Mouse (Mus musculus): Measurements from ENCODE around the gene Gm17018. TPM values are rescaled to one million over a fixed set of nuclear protein-coding genes. Genes with fewer than 3 reads are reported as not detected.
"Not testable (repeated sequence)": the region's sequence is repeated elsewhere in the genome, so short reads cannot be mapped to it uniquely, and the experiment has no call there.

The Gm17018 gene
- 10 to 100 TPM; 21.0 to 22.5 TPM for total RNA-seq (2021)
- long read RNA-seq, experiment 1, transcript Gm17018-201 (6 exons, 1,353 nt) = major isoform, 36 of 43 reads
- long read RNA-seq, experiment 1, partial matches to known transcripts = 3 of 43 reads
- long read RNA-seq, experiment 1, other reads (novel, unspliced or antisense) = 4 of 43 reads
- long read RNA-seq, experiment 2, transcript Gm17018-201 (6 exons, 1,353 nt) = major isoform, 28 of 32 reads
- long read RNA-seq, experiment 2, partial matches to known transcripts = 1 of 32 reads
- long read RNA-seq, experiment 2, other reads (novel, unspliced or antisense) = 3 of 32 reads

DNA sequence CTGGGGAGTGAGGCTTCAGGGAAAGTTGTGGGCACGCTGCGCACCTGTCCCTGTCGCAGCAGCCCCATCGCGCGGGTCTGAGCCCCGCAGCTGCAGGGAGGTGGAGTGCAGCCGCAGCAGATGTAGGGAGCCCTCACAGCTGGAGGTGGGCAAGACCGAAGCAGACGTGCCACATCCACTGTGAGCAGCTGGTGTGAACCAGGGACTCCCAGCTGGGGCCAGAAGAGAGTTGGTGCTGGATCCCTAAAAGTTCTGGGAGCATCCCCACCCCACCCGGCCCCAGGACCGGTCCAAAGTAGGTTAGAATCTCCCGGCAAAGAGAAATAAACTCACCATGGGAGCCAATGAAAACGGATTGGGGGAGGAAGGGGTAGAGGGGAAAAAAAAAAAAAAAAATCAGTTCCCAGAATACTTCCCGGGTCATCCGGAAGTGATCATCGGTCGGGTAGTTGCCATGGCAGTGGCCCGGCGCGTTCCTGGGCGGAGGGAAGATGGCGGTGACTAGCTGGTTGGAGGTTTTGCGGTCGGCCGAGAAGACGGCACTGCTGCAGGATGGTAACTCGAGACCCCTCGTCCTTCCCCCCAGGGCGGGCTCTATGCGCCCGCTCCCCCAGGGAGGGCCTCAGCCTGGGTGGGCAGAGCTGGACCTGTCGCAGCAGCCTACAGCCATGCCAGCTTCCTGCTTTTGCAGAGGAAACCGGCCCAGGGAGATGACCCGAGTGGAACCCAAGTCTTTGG is at the start of gene Gm17018, which contains the start of gene Poll:
Gene Gm17018, plus strand, starts transcription at position 463 of the 738 bp plus-strand sequence.
Gene Poll, minus strand, starts transcription at position 379 of the 738 bp plus-strand sequence.
- peak; percentile 91 for DNase-seq

DNA sequence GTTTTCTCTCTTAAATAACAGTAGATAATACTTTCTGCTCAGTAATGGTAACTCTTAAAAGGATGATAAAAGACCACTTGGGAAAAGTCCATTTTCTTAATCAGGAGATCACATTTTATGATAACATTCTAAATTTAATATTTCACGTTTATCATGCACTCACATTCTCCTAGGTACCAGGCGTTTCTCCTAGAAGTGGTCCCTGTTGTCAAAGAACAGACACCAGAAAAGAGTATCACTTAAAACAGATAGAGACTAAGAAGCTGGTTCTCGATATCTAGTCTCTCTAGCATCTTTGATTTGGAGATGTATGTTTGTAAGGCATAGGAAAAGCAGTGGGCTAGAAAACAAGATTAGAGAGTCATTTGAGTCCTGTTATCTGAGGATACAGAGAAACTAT is 49.7 kb upstream of the Gm17018 start:
- DNase-seq = no peak

DNA sequence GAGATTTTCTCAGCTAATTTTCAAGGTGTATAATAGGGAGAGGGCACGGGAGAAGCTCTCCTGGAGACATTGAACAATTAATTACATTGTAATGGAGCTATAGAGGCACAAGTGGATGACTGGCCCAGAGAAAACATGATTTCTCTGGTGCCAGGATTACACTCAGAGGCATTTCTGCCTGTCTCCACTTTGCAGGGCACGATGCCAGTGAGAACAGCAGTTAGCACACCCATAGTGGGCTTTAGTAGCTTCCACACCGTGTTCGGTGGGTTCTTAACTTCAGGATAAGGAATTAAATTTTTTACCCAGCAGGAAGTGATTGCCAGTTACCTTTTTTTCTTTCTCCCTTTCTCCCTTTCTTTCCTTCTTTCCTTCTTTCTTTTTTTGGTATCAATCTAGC is 49.0 kb upstream of the Gm17018 start:
- no peak for DNase-seq

DNA sequence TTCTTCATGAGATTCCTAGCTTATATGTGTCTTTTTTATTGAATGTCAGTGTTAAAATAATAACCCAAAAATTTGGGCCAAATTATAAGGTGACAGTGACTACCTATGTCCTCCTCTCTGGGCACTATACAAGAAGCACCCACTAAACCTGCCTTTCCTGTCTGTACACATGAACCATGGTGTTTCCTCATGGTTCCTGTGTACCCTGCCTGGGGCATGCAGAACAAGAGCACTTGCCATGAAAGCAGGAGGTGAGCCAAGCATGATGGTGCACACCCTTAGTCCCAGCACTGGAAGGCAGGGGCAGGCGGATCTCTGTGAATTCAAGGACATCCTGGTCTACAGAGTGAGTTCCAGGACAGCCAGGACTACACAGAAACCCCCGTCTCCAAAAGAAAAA is 45.1 kb upstream of the Gm17018 start:
- no peak for DNase-seq

DNA sequence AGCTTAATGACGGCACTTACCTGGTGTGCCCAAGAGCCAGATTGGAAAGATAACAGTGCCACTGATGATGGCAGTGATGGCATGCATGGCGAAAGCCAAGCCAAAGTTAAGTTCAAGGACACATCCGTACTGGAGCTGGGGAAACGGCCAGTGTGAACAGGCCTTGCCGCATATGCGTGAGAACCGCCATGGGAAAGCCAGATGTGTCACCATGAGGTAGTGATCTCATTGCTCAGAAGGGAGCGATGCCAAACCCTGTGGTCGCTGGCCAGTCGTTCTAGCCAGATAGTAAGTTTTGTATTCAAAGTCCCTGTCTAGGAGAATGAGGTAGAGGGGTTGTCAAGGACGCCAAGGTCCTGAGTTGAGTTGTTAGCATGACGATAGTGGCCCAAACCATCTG is 44.2 kb upstream of the Gm17018 start:
- DNase-seq = no peak

DNA sequence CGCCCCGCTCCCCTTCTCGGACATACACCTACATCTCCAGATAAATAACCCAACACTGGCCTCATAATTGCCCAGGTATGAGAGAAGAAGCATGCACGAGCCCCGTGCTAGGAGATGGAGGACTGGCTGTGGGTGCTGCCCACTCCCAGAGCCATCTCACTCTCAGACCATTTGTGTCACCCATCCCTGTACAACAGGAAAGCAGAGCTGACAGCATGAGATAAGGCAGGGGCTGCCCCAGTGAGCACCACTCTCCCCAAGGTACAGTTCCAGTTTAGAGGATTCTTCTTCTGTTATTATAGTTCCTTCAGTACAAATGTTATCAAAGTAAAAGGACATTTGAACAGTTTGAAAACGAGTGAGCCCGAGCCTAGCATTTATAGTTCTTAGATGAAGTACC is 33.0 kb upstream of the Gm17018 start:
- DNase-seq = no peak

DNA sequence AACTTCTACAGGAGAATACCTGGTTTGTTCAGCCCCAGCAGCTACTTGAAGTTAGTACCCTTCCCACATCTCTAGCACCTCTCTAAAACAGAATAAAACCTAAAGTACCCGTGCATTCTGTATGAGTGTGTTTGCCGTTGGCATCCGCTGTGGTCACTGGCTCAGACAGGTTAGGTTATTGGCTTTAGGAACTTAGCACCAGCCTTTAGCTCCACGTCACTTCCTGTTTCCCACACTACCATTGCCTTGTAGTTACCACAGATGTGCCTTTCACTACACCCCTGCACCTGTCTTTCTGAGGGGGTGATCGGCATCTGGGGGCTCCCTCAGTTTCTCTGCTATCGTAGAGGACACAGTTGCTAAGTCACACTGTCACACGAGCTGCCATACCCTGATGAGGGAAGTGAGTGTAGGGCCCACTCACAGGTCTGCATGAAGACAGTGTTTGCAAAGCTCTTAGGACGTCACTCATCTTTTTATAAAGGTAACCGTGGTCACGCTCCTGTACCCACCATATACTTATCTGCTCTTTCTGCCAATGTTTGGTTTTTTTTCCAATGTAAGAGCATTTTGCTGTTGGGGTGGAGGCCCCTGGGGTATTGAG is 32.4 kb upstream of the Gm17018 start:
- no peak for DNase-seq

DNA sequence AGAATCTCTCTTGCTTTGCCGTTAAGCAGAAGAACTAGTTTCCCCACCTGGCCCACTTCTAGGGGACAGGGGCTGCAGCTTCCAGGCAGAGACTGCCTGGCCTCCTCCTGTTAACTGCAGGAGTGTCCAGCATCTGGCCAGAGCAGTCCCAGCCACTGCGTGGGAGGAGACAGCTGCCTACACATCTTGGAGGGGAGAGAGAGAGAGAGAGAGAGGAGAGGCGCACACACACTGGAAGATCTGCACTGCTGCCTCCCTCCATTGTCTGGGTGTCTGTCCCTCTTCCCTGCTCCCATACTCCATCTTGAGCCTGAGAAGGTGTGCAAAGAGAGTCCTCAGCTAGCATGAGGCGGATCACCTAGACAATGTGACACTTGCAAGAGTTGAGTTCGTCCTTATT is 31.1 kb upstream of the Gm17018 start:
- no peak for DNase-seq

DNA sequence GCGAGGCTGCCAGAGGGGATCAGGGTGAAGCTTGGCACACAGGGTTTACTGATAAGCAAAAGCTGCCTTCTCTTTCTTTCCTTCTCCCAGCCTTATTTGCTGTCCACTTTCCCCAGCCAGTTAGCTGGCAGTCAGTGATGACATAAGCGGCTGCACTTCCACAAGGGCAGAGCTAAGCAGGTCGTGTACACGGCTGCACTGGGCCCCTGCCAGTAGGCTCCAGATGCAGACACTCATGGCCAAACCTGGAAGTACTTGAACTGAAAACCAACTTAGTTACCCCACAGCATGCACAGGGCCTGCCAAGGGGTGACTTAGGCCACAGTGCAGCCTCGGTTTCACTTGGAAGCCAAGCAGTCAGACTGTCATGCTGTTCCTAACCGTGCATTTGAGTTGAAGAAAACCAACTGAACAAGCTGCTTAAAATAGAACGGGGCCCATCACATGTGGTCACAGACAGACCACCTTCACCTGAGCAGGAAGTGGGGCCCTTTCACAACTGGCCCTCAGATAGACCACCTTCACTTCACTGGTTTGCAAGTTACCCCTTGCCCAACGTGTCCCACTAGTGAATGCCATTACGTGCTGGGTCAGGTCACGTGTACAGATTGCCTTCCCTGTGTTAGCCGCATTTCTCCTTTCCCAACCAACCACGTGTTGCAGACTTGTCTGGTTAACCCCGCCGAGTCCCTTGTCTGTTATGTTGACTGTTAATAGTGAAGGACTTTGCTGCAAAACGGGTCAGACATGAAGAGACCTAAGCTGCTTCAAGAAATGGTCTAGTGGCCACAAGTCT is 30.0 kb upstream of the Gm17018 start:
- DNase-seq = peak; percentile 68

DNA sequence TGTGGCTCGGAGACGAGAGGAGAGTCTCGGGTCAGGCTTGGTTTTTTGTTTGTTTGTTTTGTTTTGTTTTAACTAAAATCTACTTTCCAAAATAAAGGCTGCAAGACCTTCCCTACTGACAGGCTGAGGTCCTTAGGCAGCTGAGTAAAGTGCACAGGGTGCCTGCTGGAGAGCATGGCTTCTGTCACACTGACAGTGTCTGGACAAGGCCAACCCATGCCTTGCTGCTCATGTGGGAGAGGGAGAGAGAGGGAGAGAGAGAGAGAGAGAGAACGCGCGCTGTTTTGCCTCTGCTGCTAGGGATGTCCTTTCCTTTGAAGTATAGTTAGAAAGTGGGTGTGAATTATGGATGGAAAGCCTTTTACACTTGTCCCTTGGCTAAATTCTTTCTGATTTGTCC is 28.9 kb upstream of the Gm17018 start:
- no peak for DNase-seq

DNA sequence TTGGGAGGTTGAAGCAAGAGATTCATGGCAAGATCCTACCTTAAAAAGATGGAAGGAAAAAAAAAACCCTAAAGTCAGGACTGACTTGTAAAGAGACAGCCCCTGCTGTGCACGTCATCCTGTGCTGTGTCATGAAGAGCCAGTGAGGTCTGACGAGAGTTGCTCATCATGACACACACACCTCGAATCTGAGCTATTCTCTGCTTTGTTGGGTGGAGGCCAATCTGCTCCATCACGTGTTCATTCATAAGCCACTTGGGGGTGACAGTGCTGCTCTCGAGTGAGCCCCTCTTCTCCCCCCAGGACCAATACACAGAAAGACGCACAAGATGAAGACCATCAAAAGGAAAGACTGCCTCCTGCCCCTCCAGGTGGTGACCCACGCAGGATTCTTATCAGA is 26.8 kb upstream of the Gm17018 start:
- DNase-seq = no peak

DNA sequence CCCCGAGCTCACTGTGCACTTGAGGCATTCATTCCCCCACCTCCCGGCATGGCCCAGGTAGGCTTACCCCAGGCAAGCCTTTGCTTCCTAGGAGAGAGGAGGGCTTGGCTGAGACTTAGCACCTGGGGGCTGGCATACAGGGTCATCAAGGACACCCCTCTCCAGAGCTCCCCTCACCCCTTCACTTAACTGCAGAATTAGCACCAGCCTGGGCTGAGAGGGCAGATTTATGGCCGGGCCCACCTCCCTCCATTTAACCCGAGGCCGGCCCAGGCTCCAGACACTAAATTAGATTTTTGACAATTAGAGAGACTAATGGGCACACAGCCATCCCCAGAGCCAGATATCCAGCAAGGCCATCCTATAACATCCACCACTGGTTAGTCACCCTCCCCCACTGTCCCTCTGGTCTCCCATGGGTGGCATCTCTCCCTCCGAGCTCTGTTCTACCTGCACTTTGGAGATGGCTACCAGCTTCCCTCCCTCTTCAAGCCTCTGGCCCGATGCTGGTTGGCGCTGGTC is 25.1 kb upstream of the Gm17018 start:
- peak; percentile 34 for DNase-seq

DNA sequence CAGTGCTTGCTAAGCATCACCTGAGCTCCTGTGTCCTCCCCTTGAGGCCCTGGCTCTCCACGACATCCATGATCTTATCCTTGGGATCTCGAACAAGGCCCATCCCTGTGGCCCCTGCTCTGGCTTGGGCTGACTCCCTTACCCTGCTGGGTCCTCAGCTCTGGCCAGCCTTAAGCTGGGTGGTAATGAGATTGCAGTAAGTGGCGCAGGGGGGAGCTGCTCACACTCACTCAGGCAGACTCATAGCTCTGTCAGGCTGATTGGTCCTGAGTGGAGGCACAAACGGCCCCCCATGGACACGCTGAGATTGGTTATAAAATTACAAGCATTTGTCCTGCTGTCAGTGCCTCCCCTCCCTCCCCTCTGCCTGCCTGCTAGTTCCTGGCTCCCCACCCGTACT is 24.5 kb upstream of the Gm17018 start:
- no peak for DNase-seq

DNA sequence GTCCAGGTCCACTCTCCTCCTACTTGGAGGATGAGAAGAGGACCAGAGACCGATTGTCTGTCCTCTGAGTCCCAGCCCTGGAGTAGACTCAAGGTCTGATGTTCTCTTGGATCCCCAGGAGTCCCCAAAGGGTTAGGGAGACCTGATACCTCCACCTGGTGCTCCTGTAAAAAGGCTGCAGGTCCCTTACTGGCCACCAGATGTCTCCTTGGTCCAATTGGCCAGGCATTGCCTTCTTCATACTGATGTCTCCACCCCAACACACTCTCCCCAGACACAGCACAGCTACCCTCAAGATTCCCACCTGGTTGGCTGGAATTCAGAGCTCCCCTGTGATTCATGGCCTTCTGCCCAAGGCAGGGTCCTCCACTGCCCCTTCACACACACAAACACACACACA is 22.9 kb upstream of the Gm17018 start:
- DNase-seq = peak; percentile 71

DNA sequence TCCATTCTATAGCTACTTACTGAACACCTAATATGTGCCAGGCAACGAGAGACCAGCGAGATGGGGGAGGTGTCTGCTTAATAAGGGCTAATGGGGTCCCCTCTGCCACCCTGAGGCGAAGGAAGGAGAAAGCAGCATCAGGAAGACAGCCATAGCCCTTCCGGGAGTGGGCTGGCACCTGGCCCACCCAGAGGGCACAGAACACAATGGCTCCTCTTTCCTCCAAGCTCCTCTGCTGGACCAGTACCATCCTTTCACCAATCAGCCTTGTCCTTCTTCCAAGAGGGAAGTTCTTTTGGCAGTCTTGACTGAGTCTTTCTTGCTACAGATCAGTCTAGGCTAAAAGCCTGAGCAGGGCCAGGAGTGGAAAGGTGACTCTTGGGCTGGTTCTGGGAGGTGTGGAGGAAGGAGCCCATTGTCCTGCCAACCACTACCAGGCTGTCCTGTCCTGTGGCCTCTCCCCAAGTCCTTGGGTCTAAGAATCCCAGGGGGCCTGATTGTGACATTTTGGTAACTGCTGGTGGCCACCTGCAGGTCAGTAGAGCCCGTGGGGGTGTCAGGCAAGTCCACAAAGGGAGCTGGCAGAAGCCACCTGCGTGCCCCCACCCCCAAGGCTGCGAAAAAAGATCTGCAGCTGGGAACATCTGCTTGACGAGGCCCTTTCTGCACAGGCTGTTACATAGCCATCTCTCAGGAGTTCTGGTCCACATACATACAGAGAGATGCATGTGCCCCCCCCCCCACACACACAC is 19.6 kb upstream of the Gm17018 start:
- peak; percentile 29 for DNase-seq

DNA sequence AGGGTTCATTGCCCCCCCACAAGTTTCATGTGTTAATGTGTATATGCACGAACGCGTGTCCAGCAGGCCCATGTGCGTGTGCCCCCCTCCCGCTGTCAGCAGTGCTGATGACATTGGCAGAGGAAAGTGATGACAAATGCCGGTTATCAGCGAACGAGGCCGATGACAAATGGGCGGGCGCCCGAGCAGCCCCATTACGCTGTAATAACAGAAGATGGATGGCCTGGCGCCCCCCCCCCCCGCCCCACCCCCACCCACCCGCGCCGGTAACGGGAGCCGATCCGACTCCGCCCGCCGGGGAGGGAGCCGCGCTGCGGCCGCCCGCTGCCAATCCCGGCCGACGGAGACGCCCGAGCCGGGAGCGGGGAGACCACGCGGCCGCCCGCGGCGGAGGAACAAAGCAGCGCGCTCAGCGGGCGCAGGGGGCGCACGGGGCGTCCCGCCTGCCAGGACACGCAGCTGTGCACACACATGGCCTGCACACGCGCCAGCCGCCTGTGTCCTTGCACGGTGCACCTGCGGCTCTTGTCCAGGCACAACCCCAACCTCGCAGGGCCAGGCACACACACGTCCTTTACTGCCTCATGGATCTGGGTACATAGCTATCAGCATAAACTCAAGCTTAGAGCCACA is 18.9 kb upstream of the Gm17018 start:
- peak; percentile 61 for DNase-seq

DNA sequence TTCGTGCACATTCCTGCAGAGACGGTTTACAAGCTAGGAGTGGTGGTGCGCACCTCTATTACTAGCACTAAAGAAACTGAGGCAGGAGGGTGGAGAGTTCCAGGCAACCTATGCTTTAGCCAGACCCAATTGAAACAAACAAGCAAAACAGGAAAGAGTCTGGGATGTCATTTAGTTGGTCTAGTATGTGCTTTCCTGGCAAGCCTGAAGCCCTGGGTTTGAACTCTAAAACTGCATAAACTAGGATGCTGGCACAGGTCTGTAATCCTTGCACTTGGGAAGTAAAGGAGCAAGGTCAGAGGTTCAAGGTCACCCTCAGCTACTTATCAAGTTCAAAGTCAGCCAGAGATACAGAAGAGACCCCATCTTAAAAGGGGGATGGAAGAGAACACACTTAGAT is 18.4 kb upstream of the Gm17018 start:
- DNase-seq = no peak

DNA sequence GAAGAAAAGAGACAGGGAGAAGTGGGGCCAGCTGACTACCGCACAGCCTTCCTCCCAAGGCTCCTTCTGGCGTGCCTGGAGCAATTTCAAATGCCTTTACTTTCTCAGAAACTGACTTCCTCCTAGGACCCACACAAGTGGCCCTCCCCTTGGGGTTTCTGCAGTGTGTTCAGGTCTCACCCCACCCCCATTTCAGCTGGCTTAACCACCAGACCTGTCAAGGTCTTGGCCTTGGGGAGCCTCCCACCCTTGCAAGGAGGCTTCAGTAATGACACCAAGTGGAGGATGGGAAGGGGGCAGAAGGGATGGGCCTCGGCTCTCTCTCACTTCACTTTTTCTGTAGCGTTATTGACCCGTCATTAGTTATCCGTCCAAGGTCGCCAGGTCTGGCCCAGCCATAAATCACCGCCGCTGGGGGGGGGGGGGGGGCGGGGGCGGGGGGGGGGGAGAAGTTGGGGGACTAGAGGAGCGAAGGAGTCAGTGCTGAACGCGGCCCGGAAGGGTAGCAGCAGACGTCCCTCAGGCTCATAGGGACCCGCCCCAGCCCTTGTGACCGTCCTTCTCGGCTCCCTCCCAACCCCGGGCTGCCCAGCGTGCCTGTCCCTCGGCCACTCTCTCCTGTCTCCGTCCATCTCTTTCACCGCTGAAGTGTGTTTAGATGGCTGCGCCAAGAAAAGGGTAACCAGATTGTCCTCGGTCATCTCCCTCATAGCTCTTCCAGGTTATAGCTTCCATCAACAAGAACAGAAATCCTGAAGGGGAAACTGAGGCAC is 16.1 kb upstream of the Gm17018 start:
- peak; percentile 59 for DNase-seq

DNA sequence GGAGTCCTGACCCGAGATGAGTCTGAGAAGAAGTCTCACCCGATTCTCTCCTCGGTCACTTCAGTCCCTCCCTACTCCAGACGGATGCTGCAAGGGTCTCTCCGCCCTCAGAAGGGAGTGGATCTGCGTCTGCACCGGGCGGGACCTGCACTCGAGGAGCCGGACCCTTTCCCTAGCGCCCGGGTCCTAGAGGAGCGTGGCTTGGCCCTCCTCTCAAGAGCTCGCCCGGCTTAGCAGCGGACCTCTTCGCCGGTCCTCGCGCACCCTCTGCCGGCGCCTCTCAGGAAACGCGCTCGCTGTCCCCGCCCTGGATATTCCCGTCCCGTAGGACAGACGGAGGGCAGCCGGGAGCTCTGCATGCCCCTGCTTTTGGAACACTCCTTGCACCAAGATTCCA is 15.5 kb upstream of the Gm17018 start:
- peak; percentile 90 for DNase-seq

DNA sequence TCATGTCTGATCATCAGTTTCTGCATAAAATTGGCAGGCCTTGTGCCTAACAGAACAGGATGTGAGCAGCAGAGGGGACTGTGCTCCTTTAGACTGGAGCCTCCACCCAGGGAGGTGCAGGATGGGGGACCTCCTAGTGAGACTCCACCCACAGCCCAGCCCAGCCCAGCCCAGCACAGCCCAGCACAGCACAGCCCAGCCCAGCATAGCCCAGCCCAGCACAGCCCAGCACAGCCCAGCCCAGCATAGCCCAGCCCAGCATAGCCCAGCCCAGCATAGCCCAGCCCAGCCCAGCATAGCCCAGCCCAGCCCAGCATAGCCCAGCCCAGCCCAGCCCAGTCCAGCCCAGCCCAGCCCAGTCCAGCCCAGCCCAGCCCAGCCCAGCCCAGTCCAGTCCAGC is 12.2 kb upstream of the Gm17018 start:
- not testable (repeated sequence) for DNase-seq

Data from adrenal gland, postnatal 10 days (tissue).